Mouse (Mus musculus) c-Kit-positive CD71-negative TER-119-negative erythroid progenitor cells, embryonic 14.5 days (primary cell): ENCODE results near the gene Atf2.

ENCODE experiments used
- DNase-seq: peaks from one replicate; pipeline ENCODE4 v3.0.0-alpha.2; 2013; ENCODE audit warnings: low read depth

Atf2 gene

GRCm38 (mm10) chr2:73775683-73776310, 116.6 kb downstream of the Atf2 start:
- DNase-seq = no peak

- no peak for DNase-seq
Observed at GRCm38 (mm10) chr2:73774786-73775682, 117.4 kb downstream of the Atf2 start, which contains the start of gene Chn1. Gene Chn1, minus strand, starts transcription at chr2:73775346.

GRCm38 (mm10) chr2:73772945-73773344, 119.5 kb downstream of the Atf2 start:
- DNase-seq = no peak

- no peak for DNase-seq
Observed at GRCm38 (mm10) chr2:73768669-73769068, 123.8 kb downstream of the Atf2 start.
